Mouse (Mus musculus): ENCODE results near the gene Mlana.

The Mlana gene

GRCm38 (mm10) chr19:29697245-29697874 lies at the start of gene Mlana:
Gene Mlana, plus strand, starts transcription at chr19:29697824.
- no peak for DNase-seq

- no peak for DNase-seq
These were observed 49.1 kb upstream of the Mlana start for GRCm38 (mm10) chr19:29648550-29648914.

- no peak for DNase-seq
These were observed 47.9 kb upstream of the Mlana start for GRCm38 (mm10) chr19:29649683-29650082.

GRCm38 (mm10) chr19:29653768-29654265 lies 43.8 kb upstream of the Mlana start:
- no peak for DNase-seq

GRCm38 (mm10) chr19:29655148-29655547 lies 42.5 kb upstream of the Mlana start:
- no peak for DNase-seq

GRCm38 (mm10) chr19:29656029-29656428 lies 41.6 kb upstream of the Mlana start:
- no peak for DNase-seq

- DNase-seq: no peak
These were observed 41.0 kb upstream of the Mlana start for GRCm38 (mm10) chr19:29656620-29657019.

GRCm38 (mm10) chr19:29657033-29657432 lies 40.6 kb upstream of the Mlana start:
- DNase-seq: no peak

- DNase-seq: no peak
These were observed 40.1 kb upstream of the Mlana start for GRCm38 (mm10) chr19:29657558-29657957.

GRCm38 (mm10) chr19:29658836-29659235 lies 38.8 kb upstream of the Mlana start:
- no peak for DNase-seq

GRCm38 (mm10) chr19:29659705-29660104 lies 37.9 kb upstream of the Mlana start:
- DNase-seq: no peak

- DNase-seq: no peak
These were observed 36.5 kb upstream of the Mlana start for GRCm38 (mm10) chr19:29660835-29661764.

GRCm38 (mm10) chr19:29661974-29662580 lies 35.5 kb upstream of the Mlana start:
- DNase-seq: no peak

- no peak for DNase-seq
These were observed 33.8 kb upstream of the Mlana start for GRCm38 (mm10) chr19:29663780-29664179.

- DNase-seq: no peak
These were observed 32.7 kb upstream of the Mlana start for GRCm38 (mm10) chr19:29664934-29665333.

GRCm38 (mm10) chr19:29666164-29666563 lies 31.5 kb upstream of the Mlana start:
- DNase-seq: no peak

GRCm38 (mm10) chr19:29666965-29667594 lies 30.5 kb upstream of the Mlana start:
- no peak for DNase-seq

GRCm38 (mm10) chr19:29668135-29668534 lies 29.5 kb upstream of the Mlana start:
- DNase-seq: no peak

GRCm38 (mm10) chr19:29670247-29670646 lies 27.4 kb upstream of the Mlana start:
- DNase-seq: no peak

- DNase-seq: no peak
These were observed 26.5 kb upstream of the Mlana start for GRCm38 (mm10) chr19:29671160-29671559.

- no peak for DNase-seq
These were observed 25.0 kb upstream of the Mlana start for GRCm38 (mm10) chr19:29672660-29673059.

GRCm38 (mm10) chr19:29674946-29675345 lies 22.7 kb upstream of the Mlana start:
- no peak for DNase-seq

- no peak for DNase-seq
These were observed 22.0 kb upstream of the Mlana start for GRCm38 (mm10) chr19:29675562-29676078.
